Mouse (Mus musculus) kidney, embryonic 16.5 days (tissue): Measurements from ENCODE around the gene Dhdh. TPM values are rescaled to one million over a fixed set of nuclear protein-coding genes. Genes with fewer than 3 reads are reported as not detected.

Experiments used
- ATAC-seq: fragments of 200-750 bp; cut with Nextera tagmentation; 2 replicates; pipeline ENCODE4 v1.8.0; 2017; ENCODE audit warnings: moderate TSS enrichment; ENCODE audit not compliant: low FRiP score, low TSS enrichment
- H3K27ac ChIP-seq: fragments of 300-500 bp; sonication (generic); 2 replicates; pipeline ENCODE4 v1.5.1; 2014; ENCODE audit warnings: low read length
- H3K27me3 ChIP-seq: fragments of 300-500 bp; sonication (generic); 2 replicates; pipeline ENCODE4 v1.6.1; 2014; ENCODE audit warnings: low read length, control low read depth, mixed read lengths; ENCODE audit not compliant: insufficient read depth
- H3K36me3 ChIP-seq: fragments of 300-500 bp; sonication (generic); 2 replicates; pipeline ENCODE4 v1.6.1; 2014; ENCODE audit warnings: low read length, control low read depth, mixed read lengths; ENCODE audit not compliant: insufficient read depth
- H3K4me1 ChIP-seq: fragments of 300-500 bp; sonication (generic); 2 replicates; pipeline ENCODE4 v1.6.1; 2014; ENCODE audit warnings: low read length, control low read depth, mixed read lengths; ENCODE audit not compliant: insufficient read depth
- H3K4me2 ChIP-seq: fragments of 300-500 bp; sonication (generic); replicated peaks from 2 replicates; pipeline ENCODE4 v1.6.1; 2014; ENCODE audit warnings: low read depth, low read length
- H3K4me3 ChIP-seq: fragments of 300-500 bp; sonication (generic); 2 replicates; pipeline ENCODE4 v1.5.1; 2014; ENCODE audit warnings: mild to moderate bottlenecking, low read length
- H3K9ac ChIP-seq: fragments of 300-500 bp; sonication (generic); replicated peaks from 2 replicates; pipeline ENCODE4 v1.6.1; 2014; ENCODE audit warnings: low read length
- H3K9me3 ChIP-seq: fragments of 300-500 bp; sonication (generic); 2 replicates; pipeline ENCODE4 v1.6.1; 2016; ENCODE audit warnings: low read length, control low read depth
- WGBS: fragments of 180-500 bp; shearing (Covaris S2); extraction: QIAGEN DNeasy Blood & Tissue Kit; methylation state at CpG from one replicate; pipeline ENCODE4 v1.1.7; 2014; 5-methylcytosine and 5-hydroxymethylcytosine counted together
- polyA plus RNA-seq: library from polyadenylated mRNA; unstranded; fragments of >200 nt; fragmentation: Nextera tagmentation; extraction: Ambion mirVana; gene quantifications from 2 replicates; pipeline ENCODE4 v1.2.1, GENCODE M21; 2015

Dhdh gene
- polyA plus RNA-seq, 1 experiment from 2014 or later = 2.4 TPM

DNA sequence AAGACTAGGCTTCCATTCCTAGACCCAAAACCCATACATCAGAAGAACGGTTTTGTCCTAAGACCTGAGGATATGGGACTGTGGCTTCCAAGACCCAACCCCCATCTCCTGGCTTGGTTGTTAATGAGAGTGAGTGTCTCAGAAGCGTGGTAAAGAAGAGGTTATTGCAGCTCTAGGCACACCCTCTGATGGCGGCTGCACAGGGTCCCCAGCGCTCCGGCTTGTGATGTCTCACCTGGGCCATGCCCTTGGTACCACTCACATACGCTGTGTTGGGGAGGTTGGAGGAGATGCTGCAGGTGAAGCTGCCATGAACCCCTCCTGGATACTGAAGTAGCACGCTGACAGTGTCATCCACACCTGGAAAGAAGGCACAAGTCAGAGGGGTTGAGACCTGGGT, 9.8 kb downstream of the Dhdh start:
- H3K4me1 ChIP-seq = peaks cover 3% of the 10 kb centered on the region; the same call in 1 of the 2 replicates
- H3K9me3 ChIP-seq = no peaks in the 10 kb centered on the region
- no peaks in the 10 kb centered on the region for H3K36me3 ChIP-seq
- no peak overlapping the region for H3K4me3 ChIP-seq
- no peak for ATAC-seq
- H3K9ac ChIP-seq = no peak overlapping the region
- H3K27ac ChIP-seq = no peak overlapping the region
- H3K27me3 ChIP-seq = no peaks in the 10 kb centered on the region
- no peak overlapping the region for H3K4me2 ChIP-seq
- 93% methylated on average over 7 of the region's 7 CpGs for WGBS

DNA sequence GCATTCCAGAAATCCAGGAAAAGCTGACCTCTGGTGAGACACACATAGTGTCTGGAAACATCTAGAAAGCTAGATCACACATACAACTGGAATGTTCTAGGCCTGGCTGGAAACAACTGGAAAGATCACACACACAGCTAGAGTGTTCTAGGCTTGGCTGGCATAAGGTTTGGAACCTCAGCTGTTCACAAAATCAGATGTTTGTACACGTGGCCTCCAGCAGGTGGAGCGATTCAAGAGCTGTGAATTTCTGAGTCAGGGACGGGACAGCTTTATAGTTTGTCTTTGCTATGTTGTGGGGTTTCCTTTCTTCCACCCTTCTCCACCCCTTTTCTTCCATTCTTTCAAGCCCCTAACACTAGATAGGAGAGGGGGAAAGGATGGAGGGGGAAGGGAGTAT, 11.6 kb downstream of the Dhdh start:
- H3K4me3 ChIP-seq = no peak overlapping the region
- H3K27me3 ChIP-seq = no peaks in the 10 kb centered on the region
- 2% methylated on average over 3 of the region's 3 CpGs for WGBS
- no peaks in the 10 kb centered on the region for H3K36me3 ChIP-seq
- peaks cover 3% of the 10 kb centered on the region; the same call in 1 of the 2 replicates for H3K4me1 ChIP-seq
- H3K9ac ChIP-seq = no peak overlapping the region
- no peak overlapping the region for H3K27ac ChIP-seq
- H3K4me2 ChIP-seq = no peak overlapping the region
- ATAC-seq = no peak
- no peaks in the 10 kb centered on the region for H3K9me3 ChIP-seq

DNA sequence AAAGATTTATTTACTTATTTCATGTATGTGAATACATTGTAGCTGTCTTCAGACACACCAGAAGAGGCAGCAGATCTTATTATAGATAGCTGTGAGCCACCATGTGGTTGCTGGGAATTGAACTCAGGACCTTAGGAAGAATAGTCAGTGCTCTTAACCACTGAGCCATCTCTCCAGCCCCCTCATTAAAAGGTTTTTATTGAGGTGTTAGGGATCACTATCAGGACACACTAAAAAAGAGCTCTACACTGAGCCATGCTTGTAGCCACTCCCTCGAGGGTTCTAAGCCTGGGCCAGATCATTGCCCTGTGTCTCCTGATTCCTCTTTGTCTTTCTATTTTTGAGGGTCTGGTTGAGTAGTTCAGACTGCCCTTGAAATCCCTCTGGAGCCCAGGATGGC, 12.2 kb downstream of the Dhdh start:
- Histone ChIP-seq H3K9ac (no peak overlapping the region), H3K9me3 (no peaks in the 10 kb centered on the region), H3K36me3 (no peaks in the 10 kb centered on the region), H3K4me1 (peaks cover 3% of the 10 kb centered on the region; the same call in 1 of the 2 replicates), H3K27me3 (no peaks in the 10 kb centered on the region), H3K4me2 (no peak overlapping the region), H3K4me3 (no peak overlapping the region), H3K27ac (no peak overlapping the region)
- WGBS = 57% methylated on average over 1 of the region's 1 CpGs
- ATAC-seq = no peak

DNA sequence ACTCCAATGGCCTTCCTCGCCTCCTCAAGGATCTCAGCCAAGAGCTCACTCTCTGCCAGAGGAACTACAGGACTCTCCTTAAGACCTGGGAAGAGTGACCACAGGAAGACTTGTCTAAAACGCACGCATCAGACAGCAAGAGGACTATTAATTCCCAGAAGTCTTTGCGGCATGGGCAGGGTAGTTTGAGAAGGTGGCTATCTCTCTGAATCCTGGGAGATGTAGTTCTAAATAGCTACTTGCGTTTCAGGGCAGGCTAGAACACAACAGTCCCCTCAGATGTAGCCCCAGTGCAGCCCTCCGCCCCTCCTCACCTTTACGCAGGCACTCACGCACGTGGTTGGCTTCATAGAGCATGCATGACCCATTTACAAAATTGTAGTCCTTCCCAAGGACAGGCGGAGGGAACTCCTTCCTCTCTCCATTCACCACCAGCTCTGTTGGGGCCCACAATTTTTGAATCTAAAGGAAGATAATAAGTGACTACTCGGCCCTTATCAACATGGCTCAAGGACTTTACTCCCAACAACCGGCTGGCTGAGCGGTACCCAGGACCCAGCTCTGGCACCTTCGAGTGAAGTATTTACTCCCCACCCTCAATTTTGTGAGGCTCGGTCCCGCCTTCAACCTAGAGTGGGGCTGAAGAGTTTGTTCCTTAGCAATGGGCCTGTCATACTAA, 13.2 kb downstream of the Dhdh start:
- Histone ChIP-seq H3K36me3 (no peaks in the 10 kb centered on the region), H3K27ac (no peak overlapping the region), H3K4me1 (peaks cover 3% of the 10 kb centered on the region; the same call in 1 of the 2 replicates), H3K4me2 (peak overlapping the region; percentile 50), H3K9ac (peak overlapping the region; percentile 60), H3K27me3 (no peaks in the 10 kb centered on the region), H3K4me3 (peak overlapping the region; percentile 29), H3K9me3 (no peaks in the 10 kb centered on the region)
- ATAC-seq = peak; percentile 52; the same call in 1 of the 2 replicates
- WGBS = 63% methylated on average over 16 of the region's 16 CpGs

DNA sequence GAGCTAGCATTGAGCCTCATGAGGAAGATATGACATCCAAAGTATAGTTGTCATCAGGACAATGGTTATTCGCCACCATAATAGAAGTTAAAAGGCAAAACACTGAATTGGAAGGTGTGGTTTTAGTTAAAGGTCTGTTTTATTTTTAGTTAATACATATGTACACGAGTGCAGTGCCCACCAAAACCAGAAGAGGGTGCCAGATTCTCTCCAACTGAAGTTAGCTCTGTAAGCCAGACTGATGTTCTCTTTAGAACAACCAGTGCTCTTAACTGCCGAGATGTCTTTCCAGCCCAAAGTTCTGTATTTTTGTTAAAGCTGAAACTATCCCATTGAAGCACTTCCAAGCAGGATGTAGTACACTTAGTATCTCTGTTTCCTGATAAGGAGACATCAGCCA, 17.7 kb downstream of the Dhdh start:
- no peaks in the 10 kb centered on the region for H3K27me3 ChIP-seq
- H3K4me1 ChIP-seq = peaks cover 12% of the 10 kb centered on the region
- 5% methylated on average over 3 of the region's 3 CpGs for WGBS
- H3K9me3 ChIP-seq = no peaks in the 10 kb centered on the region
- H3K36me3 ChIP-seq = no peaks in the 10 kb centered on the region
- no peak for ATAC-seq
- no peak overlapping the region for H3K27ac ChIP-seq
- no peak overlapping the region for H3K4me2 ChIP-seq
- H3K4me3 ChIP-seq = no peak overlapping the region
- H3K9ac ChIP-seq = no peak overlapping the region; the same call in 1 of the 2 replicates

DNA sequence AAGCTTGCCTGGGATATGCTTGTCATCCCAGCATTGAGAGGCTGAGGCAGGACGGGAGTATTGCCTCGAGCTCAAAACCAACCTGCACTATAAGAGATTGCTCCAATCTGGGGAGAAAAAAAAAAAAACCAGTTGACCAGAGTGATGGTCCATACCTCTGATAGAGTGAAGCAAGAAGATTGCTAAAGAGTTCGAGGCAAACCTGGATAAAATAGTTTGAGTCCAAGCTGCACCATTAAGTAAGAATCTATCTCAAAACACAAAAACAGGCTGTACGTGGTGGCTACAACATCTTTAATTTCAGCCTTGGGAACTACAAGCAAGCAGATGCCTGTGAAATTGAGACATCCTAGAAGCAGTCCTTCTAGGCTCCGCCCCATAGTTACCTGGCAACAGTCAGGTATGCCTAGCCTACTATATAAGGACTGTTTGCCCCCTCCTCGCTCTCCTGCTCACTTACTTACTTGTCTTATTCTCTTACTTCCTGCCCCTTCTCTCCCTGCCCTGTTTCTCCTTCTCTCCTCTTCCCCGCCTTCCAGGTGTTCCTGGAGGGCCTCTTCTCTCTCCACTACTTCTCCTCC, 21.4 kb downstream of the Dhdh start:
- Histone ChIP-seq H3K27me3 (no peaks in the 10 kb centered on the region), H3K9me3 (no peaks in the 10 kb centered on the region), H3K4me2 (peak overlapping the region; percentile 87), H3K27ac (no peak overlapping the region), H3K36me3 (peaks cover 18% of the 10 kb centered on the region), H3K4me3 (peak overlapping the region; percentile 92), H3K9ac (peak overlapping the region; percentile 67), H3K4me1 (peaks cover 17% of the 10 kb centered on the region)
- WGBS = 37% methylated on average over 7 of the region's 7 CpGs
- peak; percentile 23; the same call in 1 of the 2 replicates for ATAC-seq

DNA sequence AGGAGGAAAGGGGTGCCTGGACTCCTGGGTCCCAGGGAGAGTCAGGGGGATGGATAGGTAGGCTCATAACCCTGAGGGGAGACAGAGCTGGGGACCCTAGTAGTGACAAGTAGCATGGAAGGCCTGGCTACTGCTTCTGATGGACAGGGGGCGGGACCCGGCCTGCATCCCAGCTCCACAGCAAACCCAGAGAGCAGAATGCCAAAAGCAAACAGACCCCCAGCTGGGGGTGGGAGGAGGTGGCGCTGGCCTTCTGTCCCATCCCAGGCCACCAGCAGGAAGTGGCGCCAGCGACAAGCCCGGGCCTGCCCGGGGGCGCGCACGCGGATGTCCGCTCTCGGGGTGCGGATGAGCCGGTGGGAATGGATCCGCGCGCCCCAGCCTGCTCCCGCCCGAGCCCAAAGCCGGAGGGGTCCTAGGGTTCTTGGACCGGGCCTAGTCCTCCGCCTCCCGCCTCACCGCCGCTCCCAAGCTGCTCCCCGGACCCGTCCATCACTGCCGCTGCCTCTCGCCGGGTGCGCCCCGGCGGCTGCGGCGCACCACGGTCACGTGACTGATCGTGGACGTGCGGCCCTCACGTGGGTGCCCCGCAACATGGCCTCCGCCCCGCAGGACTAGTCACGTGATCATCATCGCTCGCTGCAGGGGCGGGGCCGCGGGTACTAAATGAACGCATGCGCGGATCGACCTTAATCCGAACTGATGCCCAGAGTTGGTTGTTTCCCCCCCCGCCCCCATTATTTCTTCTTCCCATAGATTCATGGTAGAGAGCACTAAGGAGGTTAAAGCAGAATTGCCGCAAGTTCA, 22.1 kb downstream of the Dhdh start, which contains the start of gene Bax:
Gene Bax (minus strand): TSS at position 616 of the 807 bp plus-strand sequence.
- Histone ChIP-seq H3K36me3 (peaks cover 18% of the 10 kb centered on the region), H3K27ac (peak within 1 kb of the TSS; percentile 52; the same call in 1 of the 2 replicates), H3K9me3 (no peaks in the 10 kb centered on the region), H3K9ac (peak within 1 kb of the TSS; percentile 84), H3K4me2 (peak within 1 kb of the TSS; percentile 87), H3K4me3 (peak within 1 kb of the TSS; percentile 92), H3K27me3 (no peaks in the 10 kb centered on the region), H3K4me1 (peaks cover 22% of the 10 kb centered on the region)
- WGBS = 0% methylated on average over 47 of the region's 58 CpGs
- ATAC-seq = peak; percentile 71

DNA sequence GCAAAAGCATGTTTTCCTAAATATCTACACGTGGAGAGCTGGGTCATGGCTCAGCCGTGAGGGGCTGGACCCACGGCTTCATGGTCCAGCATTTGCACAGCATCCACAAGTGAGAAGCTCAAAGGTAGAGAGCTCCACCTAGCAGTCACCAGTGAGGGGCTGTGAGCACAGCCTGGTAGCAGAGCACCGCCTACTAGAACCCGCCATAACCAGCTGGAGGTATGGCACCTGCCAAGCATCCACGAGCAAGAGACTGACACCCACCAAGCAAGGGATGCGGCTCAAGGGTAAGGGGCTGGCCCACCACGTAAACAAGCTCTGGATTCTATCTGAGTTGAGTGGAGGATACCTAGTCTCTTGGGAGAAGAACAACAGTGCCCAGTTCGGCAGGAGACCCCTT, 23.1 kb downstream of the Dhdh start:
- 73% methylated on average over 9 of the region's 9 CpGs for WGBS
- H3K9me3 ChIP-seq = no peaks in the 10 kb centered on the region
- no peak for ATAC-seq
- H3K4me3 ChIP-seq = peak overlapping the region; percentile 92
- no peaks in the 10 kb centered on the region for H3K27me3 ChIP-seq
- H3K36me3 ChIP-seq = peaks cover 18% of the 10 kb centered on the region
- peak overlapping the region; percentile 84 for H3K9ac ChIP-seq
- peaks cover 29% of the 10 kb centered on the region for H3K4me1 ChIP-seq
- peak overlapping the region; percentile 87 for H3K4me2 ChIP-seq
- H3K27ac ChIP-seq = no peak overlapping the region

DNA sequence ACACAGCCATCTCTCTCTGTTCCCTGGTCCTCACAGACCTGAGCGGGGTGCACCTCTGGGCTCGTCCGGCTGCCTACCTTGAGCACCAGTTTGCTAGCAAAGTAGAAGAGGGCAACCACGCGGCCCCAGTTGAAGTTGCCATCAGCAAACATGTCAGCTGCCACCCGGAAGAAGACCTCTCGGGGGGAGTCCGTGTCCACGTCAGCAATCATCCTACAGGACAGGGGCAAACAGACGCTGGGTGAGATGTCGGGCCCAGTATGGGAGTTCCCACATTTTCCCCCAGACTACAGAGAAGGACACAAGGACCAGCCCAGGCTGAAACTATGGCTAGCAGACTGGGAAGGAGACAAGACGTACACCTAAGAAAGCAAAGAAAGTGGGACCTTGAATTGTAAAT, 23.5 kb downstream of the Dhdh start:
- Histone ChIP-seq H3K27me3 (no peaks in the 10 kb centered on the region), H3K27ac (no peak overlapping the region), H3K9me3 (no peaks in the 10 kb centered on the region), H3K4me1 (peaks cover 33% of the 10 kb centered on the region), H3K9ac (no peak overlapping the region; the same call in 1 of the 2 replicates), H3K4me3 (0 out of 2 replicates have a peak overlapping the region, but pooled peaks have one; percentile 92), H3K36me3 (peaks cover 18% of the 10 kb centered on the region), H3K4me2 (no peak overlapping the region)
- WGBS = 97% methylated on average over 12 of the region's 12 CpGs
- no peak for ATAC-seq
